Mouse (Mus musculus) forebrain, embryonic 11.5 days (tissue): ENCODE measurements at regions not wholly inside any gene's neighbourhood (a gene's known extent, or its start where the extent isn't known, plus 50 kb on each side); places are given as distances from the start of the nearest gene placed in this dataset.

Experiments used
- ATAC-seq: fragments of 200-750 bp; cut with Nextera tagmentation; replicated peaks from 2 replicates; pipeline ENCODE4 v1.8.0; 2017; ENCODE audit warnings: moderate TSS enrichment; ENCODE audit not compliant: low FRiP score
- DNase-seq: peaks from one replicate; pipeline ENCODE4 v3.0.0-alpha.2; 2017; ENCODE audit warnings: low spot score
- H3K27ac ChIP-seq: fragments of 300-500 bp; sonication (generic); 2 replicates; pipeline ENCODE4 v1.5.1; 2014; ENCODE audit warnings: low read depth, low read length
- H3K27me3 ChIP-seq: fragments of 300-500 bp; sonication (generic); 2 replicates; pipeline ENCODE4 v1.6.1; 2014; ENCODE audit warnings: mild to moderate bottlenecking, low read length, mixed read lengths; ENCODE audit not compliant: control insufficient read depth, insufficient read depth
- H3K36me3 ChIP-seq: fragments of 300-500 bp; sonication (generic); 2 replicates; pipeline ENCODE4 v1.6.1; 2014; ENCODE audit warnings: mild to moderate bottlenecking, low read length, moderate library complexity, mixed read lengths; ENCODE audit not compliant: control insufficient read depth, insufficient read depth
- H3K4me1 ChIP-seq: fragments of 300-500 bp; sonication (generic); replicated peaks from 2 replicates; pipeline ENCODE4 v1.6.1; 2014; ENCODE audit warnings: low read length, mixed read lengths; ENCODE audit not compliant: control insufficient read depth, insufficient read depth
- H3K4me2 ChIP-seq: fragments of 300-500 bp; sonication (generic); 2 replicates; pipeline ENCODE4 v1.6.1; 2014; ENCODE audit warnings: low read depth, mild to moderate bottlenecking, low read length, moderate library complexity, mixed read lengths; ENCODE audit not compliant: severe bottlenecking
- H3K4me3 ChIP-seq: fragments of 300-500 bp; sonication (generic); 2 replicates; pipeline ENCODE4 v1.5.1; 2014; ENCODE audit warnings: low read depth, low read length
- H3K9ac ChIP-seq: fragments of 300-500 bp; sonication (generic); 2 replicates; pipeline ENCODE4 v1.6.1; 2014; ENCODE audit warnings: low read length
- H3K9me3 ChIP-seq: fragments of 300-500 bp; sonication (generic); 2 replicates; pipeline ENCODE4 v1.6.1; 2016; ENCODE audit warnings: low read length, mixed read lengths; ENCODE audit not compliant: control insufficient read depth
- WGBS: fragments of 180-500 bp; shearing (Covaris S2); extraction: QIAGEN DNeasy Blood & Tissue Kit; methylation state at CpG from one replicate; pipeline ENCODE4 v1.1.7; 2014; 5-methylcytosine and 5-hydroxymethylcytosine counted together

DNA sequence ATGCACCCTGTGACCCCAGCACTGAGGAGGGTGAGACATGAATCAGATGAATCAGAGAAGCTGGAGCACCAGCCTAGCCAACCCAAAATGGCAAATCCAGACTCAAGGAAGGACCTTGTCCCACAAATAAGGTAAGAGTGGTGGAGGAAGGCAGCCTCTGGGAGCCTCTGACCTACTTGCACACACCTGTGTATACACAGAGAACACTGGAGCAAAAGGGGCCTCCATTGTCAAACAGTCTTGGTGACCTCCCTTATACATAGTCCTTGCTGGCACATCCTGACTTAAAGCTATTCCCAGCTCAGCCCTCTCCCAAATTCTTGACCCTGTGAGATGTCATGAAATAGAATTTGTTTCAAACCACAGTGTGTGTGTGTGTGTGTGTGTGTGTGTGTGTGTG is 57.1 kb downstream of the Inhbb start:
- DNase-seq (no peak), ATAC-seq (no peak)
- Histone ChIP-seq H3K9ac (no peak overlapping the region), H3K27ac (no peak overlapping the region), H3K36me3 (no peaks in the 10 kb centered on the region), H3K9me3 (no peaks in the 10 kb centered on the region), H3K4me3 (no peak overlapping the region), H3K4me1 (no peaks in the 10 kb centered on the region), H3K4me2 (no peak overlapping the region), H3K27me3 (no peaks in the 10 kb centered on the region)

DNA sequence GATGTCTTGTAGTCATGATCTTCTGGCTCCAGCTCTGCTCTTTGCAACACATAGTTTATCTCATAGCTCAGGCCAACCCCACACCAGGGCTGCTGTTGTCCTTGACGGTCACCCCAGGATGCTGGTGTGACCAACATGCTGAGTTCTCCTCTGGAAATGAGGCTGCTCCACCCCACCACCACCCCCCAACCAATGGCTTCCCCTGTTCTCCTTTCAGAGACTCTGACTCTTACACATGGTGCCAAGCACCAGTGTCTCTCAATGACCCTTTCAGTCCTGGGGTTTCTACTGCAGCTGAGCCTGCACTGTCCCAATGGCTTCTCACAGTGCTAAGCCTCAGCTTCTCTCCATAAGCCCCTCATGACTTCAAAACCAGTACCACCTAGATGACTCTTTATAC is 64.0 kb downstream of the Inhbb start:
- DNase-seq (no peak), ATAC-seq (no peak)
- H3K4me1 ChIP-seq, result no peaks in the 10 kb centered on the region
- no peaks in the 10 kb centered on the region for H3K9me3 ChIP-seq
- H3K36me3 ChIP-seq, result no peaks in the 10 kb centered on the region
- H3K4me3 ChIP-seq, result no peak overlapping the region
- H3K27ac ChIP-seq, result no peak overlapping the region
- H3K27me3 ChIP-seq, result no peaks in the 10 kb centered on the region
- no peak overlapping the region for H3K9ac ChIP-seq
- 86% methylated on average over 1 of the region's 1 CpGs for WGBS
- no peak overlapping the region for H3K4me2 ChIP-seq

GRCm38 (mm10) chr1:119356916-119357315 is 65.1 kb downstream of the Inhbb start:
- WGBS, result 36% methylated on average over 1 of the region's 1 CpGs
- H3K36me3 ChIP-seq, result no peaks in the 10 kb centered on the region
- ATAC-seq, result no peak

DNA sequence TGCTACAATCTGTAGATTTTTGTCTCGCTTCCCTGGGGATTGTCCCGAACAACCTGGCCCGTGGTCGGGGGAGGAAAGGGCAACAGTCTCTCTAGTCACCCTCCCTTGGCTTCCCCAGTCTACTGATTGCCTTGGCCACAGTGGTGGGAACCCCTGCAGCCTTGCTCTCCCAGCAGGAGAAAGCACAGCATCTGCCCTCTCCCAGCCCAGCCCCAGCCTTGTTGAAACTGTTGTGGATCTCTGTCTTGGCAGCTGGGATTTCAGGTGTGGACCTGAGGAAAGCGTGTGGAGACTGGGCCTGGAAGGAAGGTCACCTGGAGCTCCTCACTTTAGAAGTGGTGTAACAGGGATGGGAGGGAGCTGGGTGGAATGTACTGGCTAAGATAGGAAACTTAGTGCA is 66.6 kb downstream of the Inhbb start:
- DNase-seq, result no peak
- no peaks in the 10 kb centered on the region for H3K9me3 ChIP-seq
- no peak for ATAC-seq
- no peaks in the 10 kb centered on the region for H3K4me1 ChIP-seq
- no peak overlapping the region for H3K9ac ChIP-seq
- no peaks in the 10 kb centered on the region for H3K36me3 ChIP-seq
- H3K27me3 ChIP-seq, result no peaks in the 10 kb centered on the region
- WGBS, result 87% methylated on average over 5 of the region's 5 CpGs
- H3K4me3 ChIP-seq, result no peak overlapping the region
- no peak overlapping the region for H3K27ac ChIP-seq
- no peak overlapping the region for H3K4me2 ChIP-seq

More at GRCm38 (mm10) chr1:119356916-119357315, 65.1 kb downstream of the Inhbb start:
- Histone ChIP-seq H3K4me2 (no peak overlapping the region), H3K27me3 (no peaks in the 10 kb centered on the region), H3K4me3 (no peak overlapping the region), H3K4me1 (no peaks in the 10 kb centered on the region), H3K9me3 (no peaks in the 10 kb centered on the region), H3K9ac (no peak overlapping the region), H3K27ac (no peak overlapping the region)
- DNase-seq, result no peak

DNA sequence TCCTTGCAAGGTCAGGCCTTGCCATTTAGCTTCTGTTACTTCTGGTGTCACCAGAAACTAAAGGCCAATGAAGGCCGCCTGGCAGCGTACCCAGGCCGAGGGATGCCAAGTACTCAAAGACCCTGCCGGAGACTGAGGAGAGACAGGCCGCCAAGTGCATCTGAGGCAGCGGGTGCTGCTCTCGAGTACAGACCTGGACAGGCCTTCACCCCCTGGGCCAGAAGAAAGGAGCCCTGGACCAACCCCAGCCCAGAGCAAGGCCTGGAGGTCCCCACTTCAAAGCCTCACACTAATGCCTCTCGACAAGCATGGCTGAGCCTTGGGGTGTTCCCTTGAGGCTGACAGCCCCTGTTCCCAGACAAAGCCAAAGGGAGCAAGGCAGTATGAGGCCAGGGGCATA is 70.5 kb downstream of the Inhbb start:
- DNase-seq, result no peak
- no peak overlapping the region for H3K4me3 ChIP-seq
- H3K27me3 ChIP-seq, result no peaks in the 10 kb centered on the region; the same call in 1 of the 2 replicates
- no peak overlapping the region for H3K27ac ChIP-seq
- WGBS, result 92% methylated on average over 8 of the region's 8 CpGs
- no peak overlapping the region for H3K4me2 ChIP-seq
- H3K9me3 ChIP-seq, result no peaks in the 10 kb centered on the region
- H3K9ac ChIP-seq, result no peak overlapping the region
- H3K36me3 ChIP-seq, result no peaks in the 10 kb centered on the region
- no peak for ATAC-seq
- 0 out of 2 replicates have a peak, but pooled peaks cover 5% of the 10 kb centered on the region for H3K4me1 ChIP-seq

- Histone ChIP-seq H3K9me3 (no peaks in the 10 kb centered on the region), H3K27me3 (no peaks in the 10 kb centered on the region; the same call in 1 of the 2 replicates), H3K4me3 (no peak overlapping the region), H3K36me3 (no peaks in the 10 kb centered on the region), H3K4me1 (0 out of 2 replicates have a peak, but pooled peaks cover 5% of the 10 kb centered on the region), H3K27ac (no peak overlapping the region), H3K9ac (no peak overlapping the region), H3K4me2 (no peak overlapping the region)
- DNase-seq (no peak), ATAC-seq (no peak)
- WGBS, result 95% methylated on average over 4 of the region's 4 CpGs
Measured at GRCm38 (mm10) chr1:119350846-119351245, 71.2 kb downstream of the Inhbb start.

- ATAC-seq, result no peak
- 94% methylated on average over 7 of the region's 7 CpGs for WGBS
- 0 out of 2 replicates have a peak, but pooled peaks cover 5% of the 10 kb centered on the region for H3K4me1 ChIP-seq
Measured at GRCm38 (mm10) chr1:119350296-119350695, 71.8 kb downstream of the Inhbb start.

GRCm38 (mm10) chr1:119348456-119349208 is 73.4 kb downstream of the Inhbb start:
- 16% methylated on average over 18 of the region's 18 CpGs for WGBS
- Histone ChIP-seq H3K9ac (0 out of 2 replicates have a peak overlapping the region, but pooled peaks have one; percentile 6), H3K4me1 (0 out of 2 replicates have a peak, but pooled peaks cover 5% of the 10 kb centered on the region), H3K4me2 (0 out of 2 replicates have a peak overlapping the region, but pooled peaks have one; percentile 11), H3K27ac (no peak overlapping the region), H3K4me3 (no peak overlapping the region), H3K27me3 (no peaks in the 10 kb centered on the region; the same call in 1 of the 2 replicates), H3K36me3 (no peaks in the 10 kb centered on the region), H3K9me3 (no peaks in the 10 kb centered on the region)
- no peak for DNase-seq
- 0 out of 2 replicates have a peak, but pooled peaks have one; percentile 55 for ATAC-seq

More at GRCm38 (mm10) chr1:119350296-119350695, 71.8 kb downstream of the Inhbb start:
- Histone ChIP-seq H3K27ac (no peak overlapping the region), H3K27me3 (no peaks in the 10 kb centered on the region; the same call in 1 of the 2 replicates), H3K4me2 (no peak overlapping the region), H3K9me3 (no peaks in the 10 kb centered on the region), H3K9ac (no peak overlapping the region), H3K36me3 (no peaks in the 10 kb centered on the region), H3K4me3 (no peak overlapping the region)
- no peak for DNase-seq

DNA sequence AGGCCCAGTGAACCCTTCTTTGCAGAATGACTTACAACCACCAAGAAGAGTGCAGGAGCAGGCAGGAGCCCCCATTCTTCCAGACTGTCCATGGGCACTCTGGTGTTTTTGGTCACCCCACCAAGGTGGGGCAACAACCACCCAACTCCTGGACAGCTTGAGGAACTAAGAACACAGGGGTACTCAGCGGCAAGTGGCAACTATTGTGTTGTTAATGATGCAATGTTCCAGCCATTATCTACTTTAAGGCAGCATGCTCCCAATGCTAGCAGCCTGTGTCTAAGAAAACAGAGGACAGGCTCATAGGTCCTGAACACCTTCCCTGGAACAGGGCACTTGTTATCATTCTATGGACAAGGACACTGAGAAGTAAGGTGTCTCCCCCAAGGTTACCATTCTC is 74.3 kb downstream of the Inhbb start:
- Histone ChIP-seq H3K36me3 (no peaks in the 10 kb centered on the region), H3K27ac (no peak overlapping the region), H3K4me2 (no peak overlapping the region), H3K27me3 (no peaks in the 10 kb centered on the region; the same call in 1 of the 2 replicates), H3K9ac (no peak overlapping the region), H3K4me3 (no peak overlapping the region), H3K4me1 (0 out of 2 replicates have a peak, but pooled peaks cover 5% of the 10 kb centered on the region), H3K9me3 (no peaks in the 10 kb centered on the region)
- WGBS, result 88% methylated on average over 1 of the region's 1 CpGs
- no peak for DNase-seq
- ATAC-seq, result no peak
